Mouse (Mus musculus): Measurements from ENCODE around the gene Olfr205.
"Not testable (repeated sequence)": the region's sequence is repeated elsewhere in the genome, so short reads cannot be mapped to it uniquely, and the experiment has no call there.

The Olfr205 gene

DNA sequence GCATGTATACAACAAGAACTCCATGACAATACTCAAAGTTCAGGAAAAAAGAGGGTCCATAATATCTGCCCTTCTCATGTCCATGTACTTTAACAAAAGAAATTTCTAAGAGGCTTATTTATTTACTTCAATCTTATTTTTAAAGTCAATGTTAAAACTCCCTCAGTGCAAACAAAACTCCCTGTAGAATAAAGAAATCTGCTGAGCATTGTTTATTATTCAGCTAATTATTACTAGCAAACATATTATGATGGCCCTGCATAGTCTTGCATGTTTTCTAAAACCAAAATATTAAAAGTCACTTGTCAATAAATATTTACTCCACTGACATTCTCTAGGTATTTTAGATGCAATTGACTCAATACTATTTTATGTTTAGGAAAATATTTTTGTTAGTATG, at the start of gene Olfr205:
Gene Olfr205, minus strand, starts transcription at position 101 of the 400 bp plus-strand sequence.
- no peak for DNase-seq (ENCODE audit: low read depth in 2 of 2, low spot score in 2 of 2)

DNA sequence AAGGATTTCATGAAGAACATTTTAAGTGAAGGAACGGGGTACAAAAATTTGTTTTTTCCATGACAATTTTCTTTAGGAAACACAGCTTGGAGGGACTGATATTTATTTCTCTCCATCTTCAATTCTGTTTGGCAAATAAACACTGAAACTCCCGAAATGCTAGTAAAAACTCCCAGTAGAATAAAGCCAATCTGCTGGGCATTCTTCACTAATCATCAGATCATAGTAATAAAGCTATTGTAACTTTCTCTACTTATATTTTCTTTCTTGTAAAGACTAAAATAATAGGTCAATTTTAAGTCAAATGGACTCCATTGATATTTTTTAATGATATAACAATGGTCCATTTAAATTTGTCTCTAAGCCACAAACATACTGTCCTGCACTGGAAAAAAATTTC, 33.0 kb upstream of the Olfr205 start, which contains the start of gene Olfr209:
Gene Olfr209, minus strand, starts transcription at position 101 of the 400 bp plus-strand sequence.
- DNase-seq (ENCODE audit: low read depth in 2 of 2, low spot score in 2 of 2): no peak

DNA sequence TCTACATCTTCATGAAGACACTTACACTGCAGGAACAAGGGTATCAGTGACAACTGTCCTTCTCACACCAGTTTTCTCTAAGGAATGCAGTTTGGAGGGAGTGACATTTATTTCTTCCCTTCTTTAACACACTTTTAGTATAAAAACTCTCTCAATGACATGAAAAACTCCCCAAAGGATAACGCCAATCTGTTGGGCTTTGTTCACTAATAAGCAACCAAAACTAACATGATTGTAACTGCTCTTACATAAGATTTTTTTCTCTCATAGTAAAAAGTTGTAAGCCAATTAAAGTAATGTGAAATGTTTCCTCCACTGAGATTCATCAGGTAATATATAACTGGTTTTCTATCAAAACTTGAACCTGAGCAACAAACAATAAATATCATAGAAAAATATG, 18.2 kb upstream of the Olfr205 start, which contains the start of gene Olfr206:
Gene Olfr206, minus strand, starts transcription at position 101 of the 400 bp plus-strand sequence.
- DNase-seq (ENCODE audit: low read depth in 2 of 2, low spot score in 2 of 2): no peak

DNA sequence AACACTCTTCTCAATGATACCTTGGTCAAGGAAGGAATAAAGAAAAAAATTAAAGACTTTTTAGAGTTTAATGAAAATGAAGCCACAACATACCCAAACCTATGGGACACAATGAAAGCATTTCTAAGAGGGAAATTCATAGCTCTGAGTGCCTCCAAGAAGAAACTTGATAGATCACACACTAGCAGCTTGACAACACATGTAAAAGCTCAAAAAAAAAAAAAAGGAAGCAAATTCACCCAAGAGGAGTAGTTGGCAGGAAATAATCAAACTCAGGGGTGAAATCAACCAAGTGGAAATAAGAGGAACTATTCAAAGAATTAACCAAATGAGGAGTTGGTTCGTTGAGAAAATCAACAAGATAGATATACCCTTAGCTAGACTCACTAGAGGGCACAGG, 7.7 kb downstream of the Olfr205 start:
- DNase-seq (ENCODE audit: low read depth in 2 of 2, low spot score in 2 of 2): not testable (repeated sequence)

DNA sequence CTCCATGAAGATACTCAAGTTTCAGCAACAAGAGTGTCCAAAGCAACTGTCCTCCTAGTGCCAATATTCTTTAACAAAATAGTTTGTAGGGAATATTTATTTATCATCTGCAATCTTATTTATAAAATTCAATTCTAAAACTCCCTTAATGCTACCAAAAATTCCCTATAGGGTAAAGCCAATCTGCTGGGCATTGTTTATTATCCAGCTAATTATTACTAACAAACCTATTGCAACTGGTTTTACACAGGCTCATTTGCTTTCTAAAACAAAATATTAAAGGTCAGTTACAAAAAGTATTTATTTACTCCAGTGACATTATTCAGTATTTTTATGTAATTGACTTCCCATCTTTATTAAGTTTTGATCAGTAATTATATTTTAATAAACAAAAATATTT, 12.8 kb downstream of the Olfr205 start, which contains the start of gene Olfr204:
Gene Olfr204, minus strand, starts transcription at position 101 of the 400 bp plus-strand sequence.
- no peak for DNase-seq (ENCODE audit: low read depth in 2 of 2, low spot score in 2 of 2)

DNA sequence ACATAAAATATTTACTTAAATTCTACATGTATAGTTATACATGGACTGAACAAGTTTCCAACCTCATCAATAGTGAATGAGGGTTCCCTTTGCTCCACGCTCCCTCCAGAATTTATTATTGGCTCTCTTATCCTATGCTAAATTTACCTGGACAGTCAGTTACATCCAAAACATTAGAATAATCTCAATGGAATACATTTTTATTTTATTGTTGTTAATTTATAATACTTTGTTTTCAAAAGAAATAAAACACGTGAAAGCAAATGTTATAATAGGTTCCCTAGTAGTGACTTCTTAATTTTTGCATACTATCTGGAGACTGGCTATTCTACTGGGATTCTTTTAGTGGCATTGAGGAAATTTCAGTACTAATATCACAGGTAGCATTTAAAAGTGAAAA, 32.4 kb downstream of the Olfr205 start, which contains the start of gene Olfr203:
Gene Olfr203, plus strand, starts transcription at position 301 of the 400 bp plus-strand sequence.
- no peak for DNase-seq (ENCODE audit: low read depth in 2 of 2, low spot score in 2 of 2)

DNA sequence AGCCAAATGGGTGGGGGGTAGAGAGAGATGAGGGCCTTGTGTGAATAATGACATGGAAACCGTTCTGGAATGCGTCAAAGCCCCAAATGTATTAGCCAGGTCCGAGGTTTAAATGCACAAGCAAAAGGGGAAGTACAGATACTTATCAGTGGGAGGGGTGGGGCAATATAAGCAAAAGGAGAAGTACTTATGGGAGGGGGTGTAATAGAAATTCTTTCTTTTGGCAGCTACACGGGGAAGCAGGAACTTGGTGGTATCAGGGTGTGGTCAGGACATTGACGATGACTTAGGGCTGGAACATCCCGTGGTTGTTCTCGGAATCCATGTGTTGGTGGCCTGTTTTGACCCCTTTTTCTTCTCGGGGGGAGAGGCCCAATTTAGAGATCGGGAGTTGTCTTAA, 43.4 kb downstream of the Olfr205 start:
- DNase-seq (ENCODE audit: low read depth in 2 of 2, low spot score in 2 of 2): not testable (repeated sequence)

DNA sequence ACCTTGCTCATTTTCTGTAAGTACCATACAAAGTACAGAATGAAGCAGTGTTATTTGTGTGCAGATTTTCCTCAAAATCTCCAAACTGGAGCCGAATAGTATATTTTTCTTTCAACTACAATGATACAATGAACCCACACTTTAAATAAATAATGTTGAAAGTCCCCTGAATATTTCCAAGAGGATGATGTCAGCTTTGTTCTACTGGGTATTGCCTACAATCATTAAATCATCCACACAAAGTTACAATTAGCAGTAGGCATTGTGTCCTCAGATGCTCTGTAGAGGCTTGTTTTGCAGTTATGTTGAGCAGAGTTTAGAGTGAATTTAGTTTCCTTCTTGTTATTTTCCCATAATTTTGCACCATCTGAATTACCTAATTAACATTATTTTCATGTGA, 44.2 kb downstream of the Olfr205 start, which contains the start of gene Olfr202:
Gene Olfr202, minus strand, starts transcription at position 101 of the 400 bp plus-strand sequence.
- DNase-seq (ENCODE audit: low read depth in 2 of 2, low spot score in 2 of 2): no peak

DNA sequence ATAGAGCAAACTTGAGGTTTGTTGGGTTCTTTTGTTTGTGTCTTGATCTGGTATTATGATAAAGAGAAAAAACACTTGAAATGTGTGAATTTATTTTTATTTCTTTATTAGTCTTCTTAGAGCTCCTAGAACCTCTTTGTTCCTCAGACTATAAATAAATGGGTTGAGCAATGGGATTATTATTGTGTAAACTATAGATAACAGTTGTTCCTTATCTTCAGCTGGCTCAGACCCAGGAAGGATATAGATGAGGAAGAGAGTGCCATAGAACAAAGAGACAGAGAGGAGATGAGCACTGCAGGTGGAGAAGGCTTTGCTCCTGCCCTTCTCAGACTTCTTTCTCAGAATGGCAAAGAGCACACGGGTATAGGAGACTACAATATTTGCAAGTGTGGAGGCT, 47.5 kb downstream of the Olfr205 start:
- DNase-seq (ENCODE audit: low read depth in 2 of 2, low spot score in 2 of 2): no peak

DNA sequence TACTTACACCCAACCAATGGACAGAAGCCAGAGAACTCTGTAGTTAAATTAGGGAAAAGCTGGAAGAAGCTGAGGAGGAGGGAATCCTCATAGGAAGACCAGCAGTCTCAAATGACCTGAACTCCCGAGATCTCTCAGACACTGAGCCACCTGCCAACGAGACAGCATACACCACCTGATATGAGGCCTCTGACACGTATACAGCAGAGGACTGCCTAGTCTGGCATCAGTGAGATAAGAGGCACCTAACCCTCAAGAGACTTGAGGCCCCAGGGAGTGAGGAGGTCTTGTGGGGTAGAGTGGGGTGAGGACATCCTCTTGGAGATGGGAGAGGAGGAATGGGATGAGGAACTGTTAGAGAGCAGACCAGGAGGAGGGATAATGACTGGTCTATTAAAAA, 50.4 kb downstream of the Olfr205 start:
- DNase-seq (ENCODE audit: low read depth in 2 of 2, low spot score in 2 of 2): no peak
